Mouse (Mus musculus) embryonic facial prominence, embryonic 10.5 days (tissue): ENCODE measurements at regions not wholly inside any gene's neighbourhood (a gene's known extent, or its start where the extent isn't known, plus 50 kb on each side); places are given as distances from the start of the nearest gene placed in this dataset.

Source experiments
- DNase-seq: peaks from one replicate; pipeline ENCODE4 v3.0.0-alpha.2; 2017; ENCODE audit warnings: low spot score
- H3K27ac ChIP-seq: fragments of 300-500 bp; sonication (generic); replicated peaks from 2 replicates; pipeline ENCODE4 v1.5.1; 2016; ENCODE audit warnings: mild to moderate bottlenecking
- H3K27me3 ChIP-seq: fragments of 300-500 bp; sonication (generic); replicated peaks from 2 replicates; pipeline ENCODE4 v1.6.1; 2016; ENCODE audit warnings: low read depth, mild to moderate bottlenecking; ENCODE audit not compliant: poor library complexity, severe bottlenecking
- H3K36me3 ChIP-seq: fragments of 300-500 bp; sonication (generic); replicated peaks from 2 replicates; pipeline ENCODE4 v1.6.1; 2016; ENCODE audit warnings: mild to moderate bottlenecking, moderate library complexity
- H3K4me1 ChIP-seq: fragments of 300-500 bp; sonication (generic); 2 replicates; pipeline ENCODE4 v1.6.1; 2016
- H3K4me3 ChIP-seq: fragments of 300-500 bp; sonication (generic); 2 replicates; pipeline ENCODE4 v1.5.1; 2016; ENCODE audit warnings: mild to moderate bottlenecking, moderate library complexity
- H3K9me3 ChIP-seq: fragments of 300-500 bp; sonication (generic); 2 replicates; pipeline ENCODE4 v1.6.1; 2016; ENCODE audit warnings: mild to moderate bottlenecking
- WGBS: fragments of 180-500 bp; shearing (Covaris S2); methylation state at CpG from one replicate; pipeline ENCODE4 v1.1.7; 2016; 5-methylcytosine and 5-hydroxymethylcytosine counted together

DNA sequence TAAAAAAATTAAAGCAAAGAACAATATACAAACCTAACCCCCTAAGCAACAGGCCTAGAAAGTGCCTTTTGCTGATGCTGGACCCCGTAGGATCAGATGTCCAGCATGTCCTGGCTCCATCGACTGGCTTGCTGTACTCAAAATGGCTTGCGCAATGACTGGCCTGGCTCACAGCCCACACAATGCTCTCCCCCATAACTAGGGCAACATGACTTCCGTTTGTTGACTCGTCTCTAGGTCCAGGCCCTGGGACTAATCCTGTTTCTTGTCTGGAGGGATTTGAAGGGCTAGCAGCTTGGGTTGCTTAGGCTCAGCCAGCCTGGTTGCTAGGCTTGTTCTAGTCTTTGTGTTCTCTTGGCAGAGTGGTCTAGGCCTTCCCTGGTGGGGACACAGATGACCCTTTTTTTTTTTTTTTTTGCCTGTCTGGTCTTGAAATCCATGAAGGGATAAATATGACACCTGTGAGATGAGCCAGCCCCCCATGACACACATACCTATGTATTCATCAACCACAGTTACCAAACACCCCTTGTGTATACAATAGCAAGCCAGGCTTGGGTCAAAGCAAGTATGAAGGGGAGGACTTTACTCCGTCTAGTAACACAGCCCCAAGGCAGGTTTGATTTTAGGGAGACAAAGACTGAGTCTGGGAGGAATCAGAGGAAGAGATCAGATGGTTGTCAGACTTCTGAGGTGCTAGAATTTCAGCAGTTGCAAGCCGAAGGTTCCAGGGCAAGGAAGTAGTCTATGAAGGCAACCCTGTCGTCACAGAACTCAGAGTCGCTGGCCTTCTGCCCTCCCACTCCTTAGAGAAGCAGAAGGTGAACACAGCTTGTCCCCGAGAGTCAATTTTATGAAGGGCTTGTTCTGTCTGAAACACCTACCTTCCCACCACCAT is 120.0 kb upstream of the Hes1 start:
- Histone ChIP-seq H3K9me3 (no peaks in the 10 kb centered on the region), H3K4me1 (peaks cover 39% of the 10 kb centered on the region), H3K27ac (no peak overlapping the region), H3K27me3 (peaks cover 31% of the 10 kb centered on the region), H3K36me3 (no peaks in the 10 kb centered on the region), H3K4me3 (no peak overlapping the region)
- WGBS, result 83% methylated on average over 10 of the region's 10 CpGs
- no peak for DNase-seq

DNA sequence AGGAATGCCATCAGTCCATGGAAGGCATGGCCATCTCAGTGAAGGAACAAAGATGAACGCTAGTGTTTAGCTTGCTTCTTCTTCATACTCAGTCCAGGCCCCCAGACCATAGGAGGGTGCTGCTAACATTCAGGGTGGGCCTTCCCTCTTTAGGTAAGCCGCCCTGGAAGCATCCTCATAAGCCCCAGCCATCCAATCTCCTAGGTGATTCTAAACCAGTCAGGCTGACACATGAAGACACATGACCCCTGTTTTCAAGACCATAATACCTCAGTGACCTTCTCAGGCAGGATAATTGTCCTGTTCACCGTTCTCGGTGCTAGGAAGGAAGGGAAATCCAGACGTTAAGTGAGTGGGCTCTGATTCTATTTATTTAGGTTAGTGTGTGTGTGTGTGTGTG is 119.2 kb upstream of the Hes1 start:
- H3K27ac ChIP-seq, result peak overlapping the region; percentile 89
- H3K4me1 ChIP-seq, result peaks cover 36% of the 10 kb centered on the region
- no peaks in the 10 kb centered on the region for H3K36me3 ChIP-seq
- peaks cover 29% of the 10 kb centered on the region for H3K27me3 ChIP-seq
- H3K4me3 ChIP-seq, result no peak overlapping the region
- H3K9me3 ChIP-seq, result no peaks in the 10 kb centered on the region
- no peak for DNase-seq
- 57% methylated on average over 5 of the region's 5 CpGs for WGBS

DNA sequence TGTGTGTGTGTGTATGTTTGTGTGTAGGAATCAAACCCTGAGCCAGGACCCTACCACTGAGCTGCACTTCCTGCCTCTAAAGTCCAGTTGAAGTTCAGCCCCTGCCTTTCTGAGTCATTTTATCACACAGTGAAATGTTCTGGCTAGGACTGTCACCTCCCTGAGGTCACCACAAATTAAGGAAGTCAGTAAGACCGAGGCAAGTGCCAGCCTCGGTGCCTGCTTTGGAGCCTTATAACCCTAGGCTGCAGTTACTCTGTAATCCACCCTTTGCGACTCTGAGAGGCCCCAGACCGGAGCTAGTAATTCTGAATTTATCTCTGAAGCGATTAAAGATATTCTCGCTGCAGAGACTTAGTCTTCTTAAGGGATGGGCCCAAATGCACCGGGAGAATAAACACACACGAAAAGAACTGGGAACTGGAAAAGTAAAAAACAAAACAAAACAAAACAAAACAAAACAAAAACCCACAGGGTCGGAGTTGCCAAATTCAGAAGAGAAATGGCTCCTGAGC is 118.8 kb upstream of the Hes1 start:
- WGBS, result 16% methylated on average over 9 of the region's 9 CpGs
- Histone ChIP-seq H3K4me3 (peak overlapping the region; percentile 57), H3K27ac (peak overlapping the region; percentile 89), H3K9me3 (no peaks in the 10 kb centered on the region), H3K27me3 (peaks cover 29% of the 10 kb centered on the region), H3K36me3 (no peaks in the 10 kb centered on the region), H3K4me1 (peaks cover 36% of the 10 kb centered on the region)
- DNase-seq, result peak; percentile 21

DNA sequence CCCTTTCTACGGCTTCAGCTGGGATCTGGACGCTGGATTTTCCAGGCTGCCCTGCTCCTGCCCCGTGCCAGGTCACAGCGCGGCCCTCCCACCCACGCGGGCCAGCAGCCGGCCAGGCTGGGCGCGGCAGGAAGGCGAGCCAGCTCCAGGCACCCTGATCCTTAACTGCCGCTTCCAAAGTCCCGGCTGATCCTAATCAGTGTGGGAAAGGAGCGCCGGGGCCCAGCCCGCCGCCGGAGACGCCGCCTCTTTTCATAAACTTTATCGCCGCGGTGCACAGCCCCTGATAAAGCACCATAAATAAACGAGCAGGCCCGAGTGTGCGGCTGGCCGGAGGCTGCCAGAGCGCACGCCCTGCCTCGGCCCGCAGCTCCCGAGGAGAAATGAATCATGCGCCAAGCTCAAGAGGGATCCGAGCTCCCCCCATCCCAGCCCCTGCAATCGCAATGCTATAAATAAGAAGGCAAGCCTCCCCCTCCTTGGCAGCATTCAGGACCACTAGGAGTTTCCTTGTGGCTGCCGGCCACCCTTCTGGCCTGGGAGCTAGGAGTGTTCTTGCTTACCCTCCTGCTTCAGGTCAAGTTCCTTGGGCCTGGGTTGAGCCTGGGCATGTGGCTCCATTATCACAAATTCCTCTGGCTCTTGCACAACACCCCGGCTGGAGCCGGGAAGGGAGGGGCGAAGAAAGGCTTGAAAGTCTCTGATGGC is 118.1 kb upstream of the Hes1 start:
- Histone ChIP-seq H3K36me3 (no peaks in the 10 kb centered on the region), H3K4me1 (peaks cover 36% of the 10 kb centered on the region), H3K4me3 (peak overlapping the region; percentile 57), H3K27me3 (peaks cover 29% of the 10 kb centered on the region), H3K9me3 (no peaks in the 10 kb centered on the region), H3K27ac (peak overlapping the region; percentile 89)
- WGBS, result 2% methylated on average over 39 of the region's 39 CpGs
- peak; percentile 76 for DNase-seq

DNA sequence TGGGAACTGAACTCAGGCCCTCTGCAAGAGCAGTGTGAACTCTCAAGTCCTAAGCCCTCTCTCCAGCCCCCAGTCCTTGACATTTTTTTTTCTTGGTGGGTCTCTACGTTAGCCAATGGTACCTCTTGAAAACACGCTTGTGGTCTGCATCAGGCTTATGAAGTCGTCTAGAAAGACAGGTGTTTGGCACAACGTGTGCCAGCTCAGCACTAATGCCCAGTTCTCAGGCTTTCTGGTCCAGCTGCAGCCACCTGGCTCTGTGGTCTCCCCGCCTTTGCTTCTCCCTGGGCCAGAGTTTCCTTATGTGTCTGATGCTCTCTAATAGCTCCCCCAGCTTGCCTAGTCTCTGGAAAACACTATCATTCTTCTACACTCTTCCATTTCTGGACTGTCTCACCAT is 117.2 kb upstream of the Hes1 start:
- Histone ChIP-seq H3K27ac (no peak overlapping the region), H3K36me3 (no peaks in the 10 kb centered on the region), H3K27me3 (peaks cover 29% of the 10 kb centered on the region), H3K4me1 (peaks cover 42% of the 10 kb centered on the region), H3K9me3 (no peaks in the 10 kb centered on the region), H3K4me3 (no peak overlapping the region)
- no peak for DNase-seq
- 90% methylated on average over 5 of the region's 5 CpGs for WGBS

DNA sequence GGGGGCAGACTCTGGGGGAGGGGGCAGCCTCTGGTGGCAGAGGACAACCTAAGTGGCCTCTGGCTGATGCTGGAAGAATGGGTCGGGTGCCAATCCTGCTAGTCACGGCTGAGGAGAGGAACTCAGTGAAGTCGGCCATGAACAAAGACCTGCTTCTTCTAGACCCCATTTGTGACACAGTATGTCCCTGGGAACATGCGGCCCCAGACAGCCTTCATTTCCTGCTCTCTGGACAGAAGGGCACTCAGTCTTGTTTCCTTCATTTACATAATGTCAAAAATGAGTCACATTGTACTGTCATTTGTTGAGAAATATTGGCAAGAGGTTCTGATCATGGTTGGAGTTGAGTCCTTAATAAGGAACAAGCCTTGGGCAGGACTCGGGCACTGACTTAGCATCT is 116.5 kb upstream of the Hes1 start:
- DNase-seq, result no peak
- Histone ChIP-seq H3K36me3 (no peaks in the 10 kb centered on the region), H3K4me3 (no peak overlapping the region), H3K9me3 (no peaks in the 10 kb centered on the region), H3K4me1 (peaks cover 41% of the 10 kb centered on the region), H3K27me3 (peaks cover 24% of the 10 kb centered on the region), H3K27ac (no peak overlapping the region)
- 58% methylated on average over 5 of the region's 5 CpGs for WGBS

DNA sequence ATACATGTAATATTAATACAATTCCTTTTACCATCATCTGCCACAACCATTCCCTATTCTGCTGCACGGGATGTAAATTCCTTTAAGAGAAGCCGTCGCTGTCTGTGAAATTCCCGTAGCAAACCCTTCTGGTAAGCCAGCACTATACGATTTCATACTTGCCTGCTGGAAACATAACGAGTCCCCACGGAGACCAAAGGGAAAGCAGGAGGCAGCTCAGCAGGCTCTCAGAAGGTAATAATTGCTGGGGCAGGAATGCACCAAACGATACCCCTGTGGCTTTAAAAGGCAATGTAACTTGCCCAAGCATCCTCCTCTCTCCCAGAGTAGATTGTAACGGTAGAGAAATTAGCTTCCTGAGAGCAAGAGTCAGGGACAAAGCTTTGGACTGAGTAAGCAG is 114.0 kb upstream of the Hes1 start:
- no peak for DNase-seq
- WGBS, result 33% methylated on average over 9 of the region's 9 CpGs
- Histone ChIP-seq H3K27ac (no peak overlapping the region), H3K4me1 (peaks cover 39% of the 10 kb centered on the region), H3K4me3 (no peak overlapping the region), H3K9me3 (no peaks in the 10 kb centered on the region), H3K27me3 (peaks cover 26% of the 10 kb centered on the region; the same call in 1 of the 2 replicates), H3K36me3 (no peaks in the 10 kb centered on the region)

DNA sequence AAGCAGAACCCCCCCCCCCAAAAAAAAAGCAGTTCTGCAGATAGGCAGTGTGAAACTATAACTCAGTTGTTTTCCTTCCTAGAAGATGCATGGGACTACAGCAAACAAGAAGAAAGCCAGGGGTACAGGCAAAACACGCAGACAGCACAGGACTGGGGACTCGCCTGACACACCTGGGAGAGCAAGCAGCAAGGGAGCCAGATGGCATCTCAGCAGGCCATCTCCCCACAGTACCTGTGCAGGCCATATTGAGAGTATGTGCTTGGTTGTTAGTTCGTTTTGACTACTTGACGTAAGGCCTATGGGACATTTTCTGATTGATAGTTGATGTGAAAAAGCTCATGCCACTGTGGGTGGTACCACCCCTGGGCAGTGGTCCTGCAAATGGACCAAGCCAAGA is 113.4 kb upstream of the Hes1 start:
- 93% methylated on average over 4 of the region's 4 CpGs for WGBS
- H3K4me3 ChIP-seq, result no peak overlapping the region
- no peaks in the 10 kb centered on the region for H3K9me3 ChIP-seq
- no peak overlapping the region for H3K27ac ChIP-seq
- peaks cover 26% of the 10 kb centered on the region; the same call in 1 of the 2 replicates for H3K27me3 ChIP-seq
- no peak for DNase-seq
- no peaks in the 10 kb centered on the region for H3K36me3 ChIP-seq
- H3K4me1 ChIP-seq, result peaks cover 32% of the 10 kb centered on the region

DNA sequence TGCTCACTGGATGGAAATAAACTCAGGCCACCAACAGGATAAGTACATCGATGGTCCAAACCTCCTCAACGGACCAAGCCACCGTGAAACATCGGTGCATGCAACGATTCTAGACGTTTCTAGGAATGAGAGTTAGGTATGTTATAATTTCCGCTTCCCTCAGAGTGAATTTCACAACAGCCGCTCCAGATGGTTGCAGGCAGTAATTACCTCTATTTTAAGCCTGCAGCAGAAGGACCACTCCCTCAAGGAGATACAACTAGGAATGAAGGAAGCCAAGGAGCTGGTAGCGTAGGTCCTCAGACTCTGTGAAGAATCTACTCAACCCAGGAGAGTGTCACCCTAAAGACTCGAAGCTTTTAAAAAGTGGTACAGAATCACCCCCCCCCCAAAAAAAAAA is 109.5 kb upstream of the Hes1 start:
- no peaks in the 10 kb centered on the region for H3K9me3 ChIP-seq
- H3K4me3 ChIP-seq, result no peak overlapping the region
- H3K36me3 ChIP-seq, result no peaks in the 10 kb centered on the region
- 89% methylated on average over 10 of the region's 10 CpGs for WGBS
- peaks cover 6% of the 10 kb centered on the region; the same call in 1 of the 2 replicates for H3K27me3 ChIP-seq
- DNase-seq, result no peak
- H3K4me1 ChIP-seq, result peaks cover 28% of the 10 kb centered on the region
- H3K27ac ChIP-seq, result no peak overlapping the region

DNA sequence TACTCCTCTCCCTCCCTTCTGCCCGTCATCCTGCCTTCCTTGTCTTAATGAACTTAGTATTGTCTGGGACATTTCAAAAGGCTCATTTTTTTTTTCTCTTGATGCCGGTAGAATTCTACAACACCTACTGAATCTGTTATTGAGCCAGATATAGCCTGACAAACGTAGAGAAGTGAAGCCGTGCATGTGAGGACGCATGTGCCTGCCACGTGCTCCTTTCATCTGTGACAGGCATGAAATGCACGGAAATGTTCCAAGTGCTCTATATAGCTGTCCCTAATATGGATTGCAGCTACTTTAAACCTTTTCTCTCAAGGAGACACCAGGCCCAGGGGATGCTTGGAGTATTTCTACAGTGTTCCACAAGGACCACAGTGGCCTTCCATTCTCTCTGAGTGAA is 107.3 kb upstream of the Hes1 start:
- Histone ChIP-seq H3K27me3 (0 out of 2 replicates have a peak, but pooled peaks cover 6% of the 10 kb centered on the region), H3K4me3 (no peak overlapping the region), H3K36me3 (no peaks in the 10 kb centered on the region), H3K27ac (no peak overlapping the region), H3K9me3 (no peaks in the 10 kb centered on the region), H3K4me1 (peaks cover 14% of the 10 kb centered on the region)
- DNase-seq, result no peak
- 83% methylated on average over 7 of the region's 7 CpGs for WGBS

DNA sequence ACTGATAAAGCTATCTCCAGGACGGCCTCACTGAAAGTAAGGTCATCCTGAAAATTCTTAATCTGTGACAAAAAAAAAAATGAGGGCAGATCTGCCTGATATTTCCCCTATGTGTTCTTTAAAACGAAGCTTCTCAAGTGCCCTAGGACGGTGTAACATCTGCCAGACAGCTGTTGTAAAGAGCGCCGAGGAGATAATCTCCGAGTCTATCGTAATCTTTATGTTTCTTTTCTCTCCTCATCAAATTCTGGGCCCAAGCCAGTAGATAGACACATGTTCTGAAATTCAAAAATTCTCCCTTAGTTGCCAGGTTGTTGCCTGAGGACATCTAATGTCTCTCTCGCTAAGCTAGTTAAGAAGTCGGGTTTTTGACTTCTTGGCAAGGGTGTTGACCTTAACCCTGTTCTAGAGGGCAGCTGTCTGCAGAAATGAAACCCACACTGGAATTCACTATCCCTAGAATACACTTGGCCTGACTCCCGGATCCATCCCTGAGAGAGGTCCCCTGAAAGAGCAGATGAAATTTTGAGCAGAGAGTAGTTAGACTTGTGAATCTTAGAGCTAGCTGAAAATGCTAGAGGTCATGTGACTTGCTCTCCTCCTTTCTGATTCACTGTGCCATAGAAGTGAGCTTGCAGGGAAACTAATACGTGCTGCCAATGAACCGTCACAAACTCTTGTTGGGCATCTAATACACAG is 104.1 kb upstream of the Hes1 start:
- Histone ChIP-seq H3K36me3 (no peaks in the 10 kb centered on the region), H3K27me3 (no peaks in the 10 kb centered on the region), H3K9me3 (no peaks in the 10 kb centered on the region), H3K4me1 (peaks cover 8% of the 10 kb centered on the region), H3K4me3 (no peak overlapping the region), H3K27ac (no peak overlapping the region)
- WGBS, result 75% methylated on average over 12 of the region's 12 CpGs
- no peak for DNase-seq

DNA sequence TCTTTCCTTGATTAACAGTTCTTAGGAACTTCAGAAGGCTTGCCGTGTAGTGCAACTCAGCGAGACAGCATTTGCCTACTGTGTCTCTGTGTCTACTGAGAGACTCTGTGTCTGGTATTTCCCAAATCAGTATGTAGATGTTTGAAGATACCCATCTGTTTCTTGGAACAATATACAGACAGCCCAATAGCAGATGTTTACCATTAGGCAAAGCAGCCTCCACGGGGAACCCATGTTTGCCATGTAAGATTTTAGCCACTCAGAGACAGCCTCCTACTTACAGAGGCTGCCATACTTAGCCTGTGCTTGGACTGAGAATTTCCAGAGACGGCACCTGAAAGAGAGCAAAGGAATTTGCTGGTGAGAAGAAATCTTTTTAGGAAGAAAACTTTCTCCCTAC is 100.9 kb upstream of the Hes1 start:
- H3K9me3 ChIP-seq, result no peaks in the 10 kb centered on the region
- peak; percentile 43 for DNase-seq
- 62% methylated on average over 4 of the region's 4 CpGs for WGBS
- H3K36me3 ChIP-seq, result no peaks in the 10 kb centered on the region
- no peaks in the 10 kb centered on the region for H3K27me3 ChIP-seq
- H3K4me1 ChIP-seq, result peaks cover 25% of the 10 kb centered on the region
- no peak overlapping the region for H3K4me3 ChIP-seq
- H3K27ac ChIP-seq, result no peak overlapping the region
